Mouse (Mus musculus) brain, embryonic 14.5 days (tissue): ENCODE data around the gene Usp7. TPM values are rescaled to one million over a fixed set of nuclear protein-coding genes. Genes with fewer than 3 reads are reported as not detected.
"Not testable (repeated sequence)": the region's sequence is repeated elsewhere in the genome, so short reads cannot be mapped to it uniquely, and the experiment has no call there.

ENCODE experiments used
- DNase-seq: peaks from one replicate; pipeline ENCODE4 v3.0.0-alpha.2; 2011; ENCODE audit warnings: low read depth
- CTCF ChIP-seq: fragments of 200-500 bp; IDR thresholded peaks from 2 replicates; pipeline ENCODE4 v1.5.1; 2012; ENCODE audit warnings: inconsistent platforms, mild to moderate bottlenecking, moderate library complexity, borderline replicate concordance; ENCODE audit not compliant: insufficient read depth, insufficient read length; ENCODE audit errors: extremely low read depth
- POLR2A ChIP-seq: fragments of 200-500 bp; IDR thresholded peaks from 2 replicates; pipeline ENCODE4 v1.6.1; 2012; ENCODE audit warnings: mild to moderate bottlenecking, inconsistent platforms, borderline replicate concordance; ENCODE audit not compliant: poor library complexity, insufficient read depth, insufficient read length, severe bottlenecking; ENCODE audit errors: extremely low read depth
- polyA plus RNA-seq: library from polyadenylated mRNA; depleted of rRNA; stranded (reverse); fragments of >200 nt; gene quantifications from 2 replicates; pipeline ENCODE4 v1.2.3, GENCODE M21; 2012

Usp7 gene
- polyA plus RNA-seq, 1 experiment, result 127 TPM

GRCm38 (mm10) chr16:8763028-8763427 is 29.1 kb downstream of the Usp7 start:
- no peak for TF ChIP-seq POLR2A
- no peak for TF ChIP-seq CTCF
- no peak for DNase-seq

GRCm38 (mm10) chr16:8761894-8762293 is 30.2 kb downstream of the Usp7 start:
- TF ChIP-seq POLR2A (no peak), CTCF (no peak)
- DNase-seq, result no peak

- DNase-seq, result no peak
- no peak for TF ChIP-seq POLR2A
- no peak for TF ChIP-seq CTCF
These were observed 31.1 kb downstream of the Usp7 start for GRCm38 (mm10) chr16:8761005-8761404.

- no peak for DNase-seq
- TF ChIP-seq CTCF (no peak), POLR2A (no peak)
These were observed 33.1 kb downstream of the Usp7 start for GRCm38 (mm10) chr16:8758979-8759378.

- no peak for DNase-seq
- TF ChIP-seq CTCF, result no peak
- no peak for TF ChIP-seq POLR2A
These were observed 33.9 kb downstream of the Usp7 start for GRCm38 (mm10) chr16:8758193-8758592.

GRCm38 (mm10) chr16:8757586-8757985 is 34.5 kb downstream of the Usp7 start:
- not testable (repeated sequence) for DNase-seq

GRCm38 (mm10) chr16:8752334-8752733 is 39.8 kb downstream of the Usp7 start:
- TF ChIP-seq CTCF (no peak), POLR2A (no peak)
- no peak for DNase-seq

GRCm38 (mm10) chr16:8751555-8752235 is 40.4 kb downstream of the Usp7 start:
- DNase-seq, result no peak
- TF ChIP-seq POLR2A (no peak), CTCF (no peak)

- no peak for DNase-seq
- TF ChIP-seq CTCF, result no peak
- no peak for TF ChIP-seq POLR2A
These were observed 43.2 kb downstream of the Usp7 start for GRCm38 (mm10) chr16:8748904-8749303.

GRCm38 (mm10) chr16:8748175-8748846 is 43.8 kb downstream of the Usp7 start:
- no peak for DNase-seq
- TF ChIP-seq CTCF, result no peak
- no peak for TF ChIP-seq POLR2A

- TF ChIP-seq CTCF (no peak), POLR2A (no peak)
- DNase-seq, result no peak
These were observed 44.3 kb downstream of the Usp7 start for GRCm38 (mm10) chr16:8747772-8748171.

- TF ChIP-seq POLR2A (no peak), CTCF (no peak)
- no peak for DNase-seq
These were observed 45.6 kb downstream of the Usp7 start for GRCm38 (mm10) chr16:8746509-8746908.

- no peak for DNase-seq
- no peak for TF ChIP-seq POLR2A
- no peak for TF ChIP-seq CTCF
These were observed 46.4 kb downstream of the Usp7 start for GRCm38 (mm10) chr16:8745751-8746150.
